Mouse (Mus musculus) megakaryocyte-erythroid progenitor cell, adult 5-6 weeks (primary cell): Measurements from ENCODE around the gene 2810004N23Rik. TPM values are rescaled to one million over a fixed set of nuclear protein-coding genes. Genes with fewer than 3 reads are reported as not detected.
"Not testable (repeated sequence)": the region's sequence is repeated elsewhere in the genome, so short reads cannot be mapped to it uniquely, and the experiment has no call there.

Source experiments
- ATAC-seq: replicated peaks from 2 replicates; pipeline ENCODE4 v1.8.0; 2016; ENCODE audit warnings: mild to moderate bottlenecking, inconsistent platforms; ENCODE audit not compliant: severe bottlenecking, poor library complexity, low FRiP score, low TSS enrichment
- total RNA-seq, 2 experiments: library from RNA; stranded (forward) in 1 of 2; stranded (reverse) in 1 of 2; fragments of 200-1000, 215-1000 nt in 1 of 2; fragments of >200 nt in 1 of 2; fragmentation: Nextera tagmentation in 1 of 2; gene quantifications; 2 replicates each; pipeline ENCODE4 v1.2.3; 2014 to 2017

Gene 2810004N23Rik
- total RNA-seq, 2 experiments from 2014 or later, result 55.2 to 88.0 TPM

DNA sequence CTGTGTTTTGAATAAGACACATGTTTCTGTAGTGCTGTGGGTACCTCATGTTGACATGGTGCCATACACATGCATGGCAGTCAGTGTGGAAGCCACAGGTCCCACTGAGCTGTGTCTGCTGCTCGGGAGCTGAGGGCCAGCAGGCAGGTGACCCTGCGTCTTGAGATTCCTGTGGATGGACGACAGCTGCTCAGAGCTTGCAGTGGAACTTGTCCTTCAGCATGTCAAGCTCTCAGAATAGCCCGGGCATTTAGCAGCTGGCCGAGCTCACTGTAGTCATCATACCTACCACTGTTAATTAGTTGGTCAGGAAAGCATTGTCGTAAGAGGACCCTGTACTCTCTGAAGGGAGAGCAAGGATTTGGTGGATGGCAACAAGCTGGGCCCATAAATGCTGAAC, 6.8 kb upstream of the 2810004N23Rik start:
- ATAC-seq, result no peak

DNA sequence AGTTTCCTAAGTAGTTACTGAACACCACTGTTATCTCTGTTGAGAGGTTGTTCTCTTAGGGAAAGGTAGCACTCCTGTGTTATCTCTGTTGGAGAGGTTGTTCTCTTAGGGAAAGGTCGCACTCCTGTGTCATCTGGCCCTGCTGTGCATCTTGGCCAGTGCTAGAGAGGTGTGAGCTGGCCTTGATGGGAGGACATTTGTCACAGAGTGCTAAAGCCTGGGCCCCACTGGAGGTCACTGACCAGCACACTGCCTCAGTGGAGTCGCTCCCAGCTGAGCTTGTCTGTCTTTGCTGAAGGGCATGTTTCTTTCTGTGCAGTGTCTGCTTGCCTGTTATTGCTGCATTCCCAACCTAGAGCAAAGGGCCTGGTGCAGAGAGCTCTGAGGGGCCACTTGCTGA, 4.2 kb upstream of the 2810004N23Rik start:
- peak; percentile 20; the same call in 1 of the 2 replicates for ATAC-seq

DNA sequence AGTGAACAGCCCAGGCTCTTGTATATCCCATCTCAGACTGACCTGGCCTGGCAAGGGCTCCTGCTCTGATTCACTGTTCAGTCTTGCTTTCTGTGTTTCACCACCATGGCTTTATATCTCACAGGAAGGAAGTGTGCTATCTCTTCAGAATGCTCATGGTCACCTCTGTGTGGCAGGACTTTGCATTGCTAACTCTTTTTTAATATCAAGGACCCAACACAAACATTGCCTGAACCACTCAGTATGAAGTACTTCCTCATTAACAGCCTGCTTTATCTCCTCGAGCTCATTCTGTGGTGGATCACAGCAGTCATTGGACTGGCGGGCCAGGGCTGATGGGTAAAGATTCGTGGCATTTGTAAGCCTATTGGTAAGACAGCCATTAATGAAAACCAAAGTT, 3.7 kb upstream of the 2810004N23Rik start:
- ATAC-seq, result peak; percentile 50

DNA sequence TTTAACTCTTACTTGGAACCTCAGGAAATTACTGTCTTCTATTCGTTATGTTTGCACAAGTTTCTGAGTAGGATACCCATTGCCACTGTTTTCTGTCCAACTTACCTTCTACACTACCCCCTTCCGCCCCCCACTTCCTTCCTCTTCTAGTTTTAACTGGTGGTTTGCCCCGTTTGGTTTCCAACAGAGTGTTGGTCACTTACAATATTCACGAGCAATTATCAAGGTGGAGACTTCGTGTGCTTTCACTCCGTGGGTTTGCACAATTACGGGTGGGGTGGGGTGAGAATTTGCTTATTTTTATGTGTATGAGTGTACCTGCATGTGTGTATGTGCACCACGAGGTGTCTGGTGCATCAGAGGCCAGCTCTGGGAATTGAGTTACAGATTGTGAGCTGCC, 809 bp upstream of the 2810004N23Rik start:
- no peak for ATAC-seq

DNA sequence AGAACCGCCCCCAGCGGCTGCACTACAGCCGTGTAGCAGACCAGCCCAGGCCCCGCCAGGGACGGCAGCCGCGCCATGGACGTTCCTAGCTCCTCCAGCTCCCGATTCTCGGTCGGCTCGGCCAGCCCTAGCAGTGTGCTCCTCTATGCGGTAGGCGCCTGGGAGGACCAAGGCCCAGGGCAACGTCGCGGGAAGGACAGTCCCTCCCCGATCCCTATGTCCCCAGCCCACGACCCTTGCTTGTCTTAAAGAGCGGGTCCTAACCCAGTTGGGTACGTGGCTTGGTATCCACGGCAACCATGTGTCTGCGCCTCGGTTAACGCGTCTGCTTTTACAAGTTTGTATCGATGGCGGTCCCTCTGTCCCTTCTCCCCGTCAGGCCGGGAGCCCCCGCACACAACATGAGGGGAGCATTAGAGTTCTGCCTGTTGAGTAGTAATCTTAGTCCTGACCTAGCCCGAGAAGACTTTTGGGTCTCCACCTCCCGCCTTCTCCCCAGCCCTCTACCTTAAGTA, 300 bp upstream of the 2810004N23Rik start:
- peak; percentile 25; the same call in 1 of the 2 replicates for ATAC-seq

DNA sequence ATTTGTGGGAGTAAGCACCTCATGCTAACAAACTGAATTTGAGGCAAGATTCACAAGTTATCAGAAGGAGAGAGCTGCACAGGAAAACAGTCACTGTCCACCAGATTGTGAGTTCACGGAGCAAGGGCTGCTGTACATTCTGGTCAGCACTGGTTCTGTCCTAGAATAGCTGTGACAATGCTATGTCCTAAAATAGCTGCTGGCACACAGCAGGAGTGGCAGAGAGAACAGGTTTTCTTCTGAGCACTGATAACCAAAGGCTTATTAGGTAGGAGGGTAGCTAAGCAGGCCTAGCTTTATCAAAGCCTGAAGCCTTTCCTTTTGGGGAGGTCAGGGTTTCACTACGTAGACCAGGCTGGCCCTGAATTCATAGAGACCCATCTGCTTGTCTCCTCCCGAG, 2.7 kb downstream of the 2810004N23Rik start:
- ATAC-seq, result no peak

DNA sequence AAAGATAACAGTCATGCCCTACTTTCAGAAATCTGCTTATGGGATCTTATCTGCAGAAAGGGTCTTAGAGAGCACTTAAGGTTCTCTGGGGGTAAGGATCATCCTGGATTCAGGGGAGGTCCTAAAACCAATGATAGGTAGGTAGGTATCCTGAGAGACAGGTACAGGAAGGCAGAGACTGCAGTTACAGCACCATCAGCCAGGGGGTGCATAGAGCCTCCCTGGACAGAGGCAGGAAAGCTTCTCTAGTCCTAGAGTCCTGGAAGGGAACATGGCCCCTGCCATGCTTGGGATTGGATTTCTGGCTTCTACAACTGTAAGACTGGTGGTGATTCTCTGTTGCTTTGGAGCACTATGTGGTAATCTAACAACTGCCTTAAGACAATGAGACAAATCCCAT, 3.5 kb downstream of the 2810004N23Rik start:
- ATAC-seq, result 0 out of 2 replicates have a peak, but pooled peaks have one; percentile 44

DNA sequence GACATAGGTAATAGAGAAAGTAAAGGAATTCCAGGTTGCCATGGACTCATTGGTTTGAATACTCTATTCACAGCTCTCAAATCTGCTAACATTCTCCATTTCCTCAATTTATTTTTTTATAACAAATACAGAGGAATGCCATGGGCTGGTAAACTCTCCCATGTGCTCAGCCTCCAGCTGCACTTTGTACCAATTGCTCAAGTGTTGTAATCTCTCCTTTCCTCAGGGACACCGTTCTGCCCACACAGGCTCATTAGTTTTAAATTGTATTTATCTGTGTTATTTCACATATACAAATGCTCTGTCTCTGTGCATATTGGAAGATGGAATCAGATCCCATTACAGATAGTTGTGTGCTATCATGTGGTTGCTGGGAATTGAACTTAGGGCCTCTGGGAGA, 9.4 kb downstream of the 2810004N23Rik start:
- ATAC-seq, result no peak

DNA sequence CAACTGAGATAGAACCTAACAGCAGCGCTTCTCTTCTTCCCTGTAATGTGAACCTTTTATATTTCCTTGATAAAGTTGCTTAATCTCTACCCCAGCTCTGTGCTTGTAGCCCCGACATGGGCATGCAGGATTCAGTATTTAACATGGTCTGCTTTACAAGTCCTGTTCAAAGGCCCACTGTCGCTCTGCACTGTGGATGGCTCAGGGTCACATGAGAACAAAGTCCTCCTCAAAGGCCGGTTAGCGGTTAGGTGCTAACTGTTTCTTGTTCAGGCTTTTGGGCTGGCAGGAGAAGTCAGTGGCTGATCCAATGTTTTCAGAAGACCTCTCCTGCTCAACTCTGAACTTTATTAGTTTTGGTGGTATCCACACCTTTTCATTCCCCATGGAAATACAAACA, 17.3 kb downstream of the 2810004N23Rik start:
- no peak for ATAC-seq

DNA sequence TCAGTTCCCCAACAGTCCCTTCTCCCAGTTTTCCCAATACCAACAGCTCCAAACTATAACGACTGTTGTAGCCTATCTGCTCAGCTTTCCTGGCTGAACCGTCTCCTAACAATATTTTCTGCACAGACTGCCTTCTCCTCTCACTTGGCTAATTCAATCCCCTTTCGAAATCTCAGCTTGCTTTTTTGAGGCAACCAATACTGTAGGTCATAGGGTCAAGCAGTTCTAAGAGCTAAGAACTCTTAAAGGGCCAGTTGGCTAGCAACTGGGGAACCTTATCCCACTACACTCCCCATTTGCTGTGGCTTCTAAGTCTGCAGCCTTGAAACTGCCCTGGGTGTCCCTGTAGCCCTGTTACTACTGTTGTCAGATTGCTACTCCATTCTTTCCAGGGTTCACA, 17.8 kb downstream of the 2810004N23Rik start:
- no peak for ATAC-seq

DNA sequence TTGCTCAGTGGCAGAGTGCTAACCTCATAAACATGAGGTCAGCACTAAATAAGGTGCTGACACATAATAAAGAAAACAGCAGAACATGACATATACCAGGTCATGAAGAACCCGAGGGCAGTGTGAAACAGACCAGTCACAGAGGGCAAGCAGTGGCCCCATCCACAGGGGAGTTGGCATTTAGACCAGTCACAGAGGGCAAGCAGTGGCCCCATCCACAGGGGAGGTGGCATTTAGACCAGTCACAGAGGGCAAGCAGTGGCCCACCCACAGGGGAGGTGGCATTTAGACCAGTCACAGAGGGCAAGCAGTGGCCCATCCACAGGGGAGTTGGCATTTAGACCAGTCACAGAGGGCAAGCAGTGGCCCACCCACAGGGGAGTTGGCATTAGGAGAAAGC, 20.0 kb downstream of the 2810004N23Rik start:
- ATAC-seq, result not testable (repeated sequence)

DNA sequence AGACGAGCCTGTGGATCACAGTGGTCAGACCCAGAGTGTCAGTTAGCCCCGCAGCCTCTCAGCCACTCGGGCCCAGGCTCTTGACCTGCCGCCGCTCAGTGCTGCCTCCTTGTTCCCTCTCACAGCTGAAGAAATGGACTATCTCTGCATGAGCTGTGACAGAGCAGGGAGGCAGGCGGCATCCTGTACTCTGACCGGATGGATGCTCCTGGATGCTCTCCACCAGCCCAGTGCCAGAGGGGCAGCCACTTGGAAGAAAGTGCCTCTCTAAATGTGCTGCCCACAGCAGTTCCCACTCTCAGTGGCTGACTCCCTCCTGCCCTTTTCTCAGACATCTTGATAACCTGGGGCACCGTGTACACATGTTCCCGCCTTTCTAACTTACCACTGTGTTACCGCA, 21.1 kb downstream of the 2810004N23Rik start:
- ATAC-seq, result no peak

DNA sequence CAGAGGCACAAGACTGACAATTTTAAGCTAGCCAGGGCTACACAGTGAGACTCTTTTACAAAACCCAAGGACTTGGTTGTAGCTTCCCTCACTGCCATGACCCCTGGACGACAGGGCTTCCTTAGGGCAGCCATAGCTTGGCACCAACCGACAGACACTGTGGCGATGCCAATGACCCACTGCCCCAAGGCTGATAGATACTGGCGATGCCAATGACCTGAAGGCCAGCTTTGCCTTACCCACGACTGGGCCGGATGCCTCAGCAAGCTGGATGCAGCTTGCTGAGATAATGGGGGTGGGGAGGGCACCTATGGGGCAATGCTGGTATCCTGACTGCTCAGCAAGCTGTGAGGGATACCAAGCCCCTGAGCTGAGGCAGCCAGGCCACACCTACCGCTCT, 22.0 kb downstream of the 2810004N23Rik start:
- ATAC-seq, result no peak

DNA sequence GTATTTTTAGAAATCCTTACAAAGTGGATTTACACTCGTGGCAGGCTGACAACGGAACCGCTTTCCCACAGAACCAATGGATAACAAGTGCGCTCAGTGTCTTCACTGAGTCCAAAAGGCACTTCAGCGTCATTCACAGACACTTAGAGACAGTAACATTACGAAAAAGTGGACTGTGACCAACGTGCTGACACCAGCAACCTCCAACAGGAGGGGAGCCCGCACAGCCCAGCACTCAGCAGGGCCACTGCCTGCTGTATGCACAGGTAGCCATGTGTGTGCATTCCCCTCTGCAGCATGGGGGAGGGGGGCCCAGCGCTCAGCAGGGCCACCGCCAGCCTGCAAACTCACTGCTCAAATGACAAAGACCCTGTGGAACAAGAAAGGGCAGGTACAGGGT, 23.5 kb downstream of the 2810004N23Rik start:
- ATAC-seq, result no peak

DNA sequence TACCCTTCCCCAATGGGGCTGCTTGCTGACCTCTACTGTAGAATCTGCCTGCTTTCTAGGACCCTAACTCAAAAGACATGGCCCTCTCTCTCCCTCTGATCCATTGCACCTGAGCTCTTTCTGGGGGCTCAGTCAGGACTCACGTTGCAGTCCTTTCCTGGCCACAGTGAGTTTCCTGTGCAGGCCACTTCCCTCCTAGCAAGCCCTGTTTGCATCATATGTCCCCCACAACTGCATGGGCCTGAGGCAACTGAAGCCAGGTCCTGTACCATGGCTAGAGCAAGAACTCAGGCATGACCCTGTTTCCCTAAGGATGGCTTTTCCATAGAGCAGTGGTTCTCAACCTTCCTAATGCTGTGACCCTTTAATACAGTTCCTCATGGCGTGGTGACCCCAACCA, 25.0 kb downstream of the 2810004N23Rik start:
- ATAC-seq, result no peak

DNA sequence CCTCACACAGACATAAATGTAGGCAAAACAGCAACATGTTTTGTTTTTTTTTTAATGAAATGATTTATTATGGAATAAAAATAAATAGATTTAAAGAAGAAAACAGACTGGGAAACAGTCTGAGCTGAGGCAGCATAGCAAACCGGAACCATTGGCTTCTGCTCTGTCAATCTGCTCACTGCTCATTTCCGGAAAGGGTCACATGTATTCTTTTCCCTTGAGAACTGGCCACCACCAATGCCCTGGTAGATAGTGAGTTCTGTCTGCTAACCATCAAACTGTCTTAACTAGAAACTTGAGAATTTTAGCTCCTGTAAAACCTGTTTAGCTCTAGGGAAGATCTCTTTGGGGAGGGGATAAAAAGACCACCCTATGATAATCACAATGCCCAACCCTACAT, 26.0 kb downstream of the 2810004N23Rik start:
- no peak for ATAC-seq

DNA sequence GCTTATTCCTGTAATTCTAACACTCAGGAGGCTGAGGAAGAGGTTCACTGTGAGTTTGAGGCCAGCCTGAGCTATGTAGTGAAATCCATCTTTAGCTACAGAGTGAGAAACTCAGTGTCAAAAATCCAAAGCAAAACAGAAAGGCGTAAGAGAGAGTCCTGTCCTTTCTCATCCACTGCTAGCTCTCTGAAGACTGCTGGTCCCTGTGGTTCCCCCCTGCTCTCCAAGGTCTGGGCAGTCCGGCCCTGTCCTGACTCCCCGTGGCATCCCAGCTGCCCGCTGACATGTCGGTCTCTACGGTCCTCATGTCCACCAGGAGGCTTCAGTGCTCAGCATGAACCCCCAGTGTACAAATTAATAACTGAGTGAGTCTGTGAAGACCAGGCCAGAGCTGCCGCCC, 26.6 kb downstream of the 2810004N23Rik start:
- ATAC-seq, result no peak

DNA sequence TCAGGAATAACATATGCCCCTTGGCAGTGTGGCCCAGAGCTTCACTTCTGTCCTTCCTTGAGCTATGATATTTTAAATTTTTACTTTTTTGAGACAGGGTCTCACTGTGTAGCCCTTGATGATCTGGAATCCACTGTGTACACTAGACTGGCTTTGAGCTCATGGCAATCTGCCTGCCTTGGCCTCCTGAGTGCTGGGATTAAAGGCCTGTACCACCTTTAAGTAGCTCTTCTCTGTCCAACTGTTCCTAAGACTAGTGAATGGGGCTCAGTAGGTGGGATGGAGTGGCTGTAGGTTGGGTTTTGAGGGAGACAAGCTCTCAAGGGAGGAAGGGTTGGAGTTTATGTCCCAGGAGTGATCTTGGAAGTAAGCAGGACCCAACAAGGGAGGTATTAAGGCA, 27.1 kb downstream of the 2810004N23Rik start:
- ATAC-seq, result no peak

DNA sequence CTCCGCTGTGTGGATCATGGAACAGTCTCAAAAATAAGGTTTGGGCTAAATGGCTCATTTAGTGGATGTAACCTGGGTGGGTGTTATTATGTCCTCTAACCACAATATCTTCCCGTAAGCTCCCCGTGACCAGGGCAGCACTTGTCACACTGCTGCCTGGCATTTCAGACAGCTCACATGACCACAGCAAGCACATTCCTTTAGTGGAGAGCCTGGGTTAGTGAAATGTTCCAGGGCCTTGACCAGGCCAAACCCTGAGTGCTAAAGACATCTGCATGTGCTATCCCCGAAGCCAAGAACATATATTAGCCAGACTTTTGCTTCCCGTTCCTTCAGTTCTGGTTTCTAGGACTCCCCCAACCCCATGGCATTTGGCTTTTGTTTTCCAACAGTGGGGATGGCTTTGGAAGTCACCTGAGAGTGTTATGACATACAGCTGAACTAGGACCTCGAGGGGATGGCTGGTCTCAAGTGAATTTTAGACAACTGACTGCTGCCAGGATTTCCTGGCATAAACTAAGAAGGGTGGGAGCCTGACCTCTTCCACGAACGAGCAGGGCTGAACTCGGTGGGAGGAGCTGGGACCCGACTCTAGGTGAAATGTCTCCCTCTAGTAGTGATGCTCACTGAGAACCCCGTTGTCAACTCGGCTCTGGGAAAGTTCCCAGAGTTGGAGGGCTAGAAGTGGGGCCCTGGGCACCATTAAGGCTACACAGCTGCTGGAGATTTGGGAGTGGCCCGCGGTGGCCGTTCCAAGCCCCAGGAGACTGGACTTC, 29.3 kb downstream of the 2810004N23Rik start:
- no peak for ATAC-seq

DNA sequence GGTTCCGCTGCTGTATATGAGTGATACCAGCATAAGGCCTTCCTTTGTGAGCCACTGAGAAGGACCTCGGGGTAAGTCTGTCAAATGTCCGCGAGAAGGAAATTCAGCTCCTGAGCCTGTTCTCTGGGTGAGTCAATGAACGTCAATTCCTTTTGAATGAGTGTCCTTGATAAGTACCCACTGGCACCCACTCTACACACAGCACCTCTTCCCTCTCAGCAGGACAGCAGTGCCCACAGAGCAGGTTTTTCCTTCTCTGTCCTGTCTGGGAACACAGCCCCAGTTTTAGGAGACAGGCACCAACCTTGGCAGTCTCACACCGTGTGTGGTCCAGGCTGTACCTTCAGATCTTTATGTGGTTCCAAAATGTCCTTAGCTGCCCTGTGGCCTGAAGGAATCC, 31.0 kb downstream of the 2810004N23Rik start:
- no peak for ATAC-seq

DNA sequence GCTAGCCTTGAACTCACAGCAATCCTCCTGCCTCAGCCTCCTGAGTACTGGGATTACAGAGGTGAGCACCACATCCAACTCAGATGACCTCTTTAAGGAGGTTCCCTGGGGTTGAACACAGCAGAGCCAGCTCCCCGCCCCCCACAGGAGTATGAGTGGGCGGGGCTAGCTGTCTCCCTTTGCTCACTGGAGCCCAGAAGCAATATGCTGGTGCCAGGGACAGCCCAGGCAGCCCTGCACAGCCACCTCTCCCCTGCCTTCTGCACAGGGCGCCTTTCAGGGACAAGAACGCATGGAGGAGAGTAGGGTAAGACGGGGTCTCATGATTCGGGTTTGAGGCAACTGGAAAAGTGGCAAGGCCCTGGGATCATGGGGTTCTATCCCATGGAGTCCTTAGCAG, 31.4 kb downstream of the 2810004N23Rik start:
- no peak for ATAC-seq
